Mouse (Mus musculus): ENCODE results near the gene Acsl6.
"Not testable (repeated sequence)": the region's sequence is repeated elsewhere in the genome, so short reads cannot be mapped to it uniquely, and the experiment has no call there.

Acsl6 gene

DNA sequence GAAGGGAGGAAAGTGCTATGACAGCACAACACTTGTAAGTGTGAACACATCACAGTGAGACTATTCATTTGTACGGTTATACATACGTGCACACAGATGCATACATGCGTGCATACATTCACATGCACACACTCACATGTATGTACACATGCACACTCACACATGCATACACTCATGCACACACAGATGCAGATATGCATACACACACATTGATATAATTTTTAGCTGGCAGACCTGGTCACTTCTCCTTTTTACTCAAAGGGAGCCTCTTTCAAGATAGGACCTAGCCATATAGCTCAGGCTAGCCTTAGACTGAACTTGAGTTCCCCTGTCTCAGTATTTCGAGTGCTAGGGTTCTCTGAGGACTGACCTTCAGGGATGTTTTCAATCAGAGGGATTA lies 87.7 kb downstream of the Acsl6 start:
- no peak for DNase-seq (ENCODE audit: low spot score)

GRCm38 (mm10) chr11:54396686-54397085 lies 93.1 kb downstream of the Acsl6 start:
- DNase-seq (ENCODE audit: low spot score), result no peak

- no peak for DNase-seq (ENCODE audit: low spot score)
These were observed 94.5 kb downstream of the Acsl6 start for GRCm38 (mm10) chr11:54398058-54398457.

DNA sequence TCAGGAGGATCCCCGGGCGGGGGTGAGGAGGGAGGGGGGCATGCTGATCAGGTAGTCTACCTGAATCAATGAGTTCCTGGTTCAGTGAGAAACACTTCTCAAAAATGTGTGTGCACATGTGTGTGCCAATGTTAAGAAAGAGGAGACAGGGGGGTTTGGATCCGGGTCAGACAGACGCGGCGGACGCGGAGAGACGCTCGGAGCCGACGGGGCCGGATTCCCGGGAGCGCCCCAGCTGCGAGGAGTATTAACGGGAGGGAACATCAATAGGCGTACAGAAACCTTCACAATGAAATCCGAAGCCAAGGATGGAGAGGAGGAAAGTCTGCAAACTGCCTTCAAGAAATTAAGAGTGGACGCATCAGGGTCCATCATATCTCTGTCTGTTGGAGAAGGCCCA lies 97.2 kb downstream of the Acsl6 start:
- DNase-seq (ENCODE audit: low spot score), result not testable (repeated sequence)

GRCm38 (mm10) chr11:54404885-54405284 lies 101.3 kb downstream of the Acsl6 start:
- DNase-seq (ENCODE audit: low spot score), result no peak

DNA sequence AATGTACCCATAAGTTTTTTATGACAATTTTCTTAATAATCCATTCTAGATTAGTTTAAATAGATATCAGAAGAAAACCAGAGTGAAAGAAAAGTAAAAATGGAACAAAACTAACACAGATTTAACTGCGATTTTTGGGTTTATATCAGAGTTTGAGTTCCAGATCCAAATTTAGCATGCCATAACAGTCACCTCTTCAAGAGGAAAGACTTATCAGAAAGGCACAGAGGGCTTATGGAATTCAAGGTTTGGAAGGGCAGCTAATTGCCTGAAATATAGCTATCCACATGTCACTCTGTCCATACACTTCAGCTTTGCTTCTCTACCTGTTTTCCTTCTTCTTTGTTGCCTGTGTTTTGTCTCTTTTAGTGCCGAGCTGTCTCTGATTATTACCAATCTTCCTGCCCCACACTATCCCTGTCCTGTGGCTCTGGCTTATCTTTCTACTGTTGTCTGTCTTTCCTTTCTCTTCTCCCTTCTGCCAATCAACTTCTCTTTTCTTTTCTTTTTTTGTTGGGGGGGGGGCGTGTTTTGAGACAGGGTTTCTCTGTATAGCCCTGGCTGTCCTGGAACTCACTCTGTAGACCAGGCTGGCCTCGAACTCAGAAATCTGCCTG lies 103.4 kb downstream of the Acsl6 start:
- DNase-seq (ENCODE audit: low spot score), result no peak

DNA sequence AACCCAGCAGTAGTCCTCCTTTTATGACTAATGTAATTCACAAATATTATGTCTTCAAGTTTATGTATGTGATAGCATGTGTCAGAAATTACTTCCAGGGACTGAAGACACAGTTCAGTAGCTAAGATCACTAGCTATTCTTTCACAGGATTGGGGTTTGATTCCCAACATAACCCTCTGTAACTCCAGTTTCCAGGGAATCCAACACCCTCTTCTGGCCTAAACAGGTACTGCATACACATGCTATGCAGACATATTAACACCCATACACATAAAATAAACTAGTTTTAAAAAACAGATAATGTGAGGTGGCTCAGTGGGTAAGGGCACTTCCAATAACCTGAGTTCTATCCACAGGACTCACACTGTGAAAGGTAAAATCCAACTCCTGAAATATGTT lies 107.0 kb downstream of the Acsl6 start:
- DNase-seq (ENCODE audit: low spot score), result no peak

DNA sequence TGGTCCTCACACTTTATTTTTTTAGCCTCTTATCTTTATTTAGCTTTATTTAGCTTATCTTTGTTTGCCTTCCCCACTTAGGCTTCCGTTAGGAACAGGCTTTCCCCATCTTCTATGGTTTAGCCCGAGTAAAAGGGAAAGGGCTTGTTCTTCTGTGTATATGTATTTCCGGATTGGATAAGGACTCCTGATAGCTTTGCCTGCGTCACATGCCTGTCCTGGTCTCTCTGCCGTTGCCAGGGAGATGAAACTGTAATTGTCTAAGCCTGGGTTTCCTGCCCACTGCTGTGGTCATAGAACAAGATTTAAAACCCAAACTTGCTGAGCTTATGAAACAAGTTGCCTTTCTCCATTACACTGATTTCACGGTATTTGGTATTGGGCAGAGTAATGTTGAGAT lies 109.4 kb downstream of the Acsl6 start:
- DNase-seq (ENCODE audit: low spot score), result peak; percentile 60
